Mouse (Mus musculus) fibroblast of lung, adult 2 months (primary cell): Measurements from ENCODE around the gene Gm16253.

Experiments
- DNase-seq: peaks from one replicate; pipeline ENCODE4 v3.0.0-alpha.2; 2011; ENCODE audit warnings: low read depth

Gene Gm16253

GRCm38 (mm10) chr3:96573611-96574511 is 2.9 kb upstream of the Gm16253 start:
- DNase-seq = no peak

GRCm38 (mm10) chr3:96575272-96575984 is 1.4 kb upstream of the Gm16253 start:
- no peak for DNase-seq

- peak; percentile 82 for DNase-seq
Observed at GRCm38 (mm10) chr3:96576005-96576658, 652 bp upstream of the Gm16253 start.

GRCm38 (mm10) chr3:96577566-96577965 is 782 bp downstream of the Gm16253 start:
- no peak for DNase-seq

GRCm38 (mm10) chr3:96578561-96579238 is 1.9 kb downstream of the Gm16253 start:
- DNase-seq = no peak

- DNase-seq = no peak
Observed at GRCm38 (mm10) chr3:96579239-96579750, 2.5 kb downstream of the Gm16253 start.

GRCm38 (mm10) chr3:96579885-96580454 is 3.2 kb downstream of the Gm16253 start:
- peak; percentile 85 for DNase-seq

- no peak for DNase-seq
Observed at GRCm38 (mm10) chr3:96581141-96581540, 4.4 kb downstream of the Gm16253 start.

- DNase-seq = no peak
Observed at GRCm38 (mm10) chr3:96581771-96582515, 5.2 kb downstream of the Gm16253 start.

- no peak for DNase-seq
Observed at GRCm38 (mm10) chr3:96583386-96583785, 6.6 kb downstream of the Gm16253 start.

GRCm38 (mm10) chr3:96590657-96591056 is 13.9 kb downstream of the Gm16253 start:
- DNase-seq = no peak

- DNase-seq = no peak
Observed at GRCm38 (mm10) chr3:96593374-96593773, 16.6 kb downstream of the Gm16253 start.

GRCm38 (mm10) chr3:96593790-96594560 is 17.2 kb downstream of the Gm16253 start, which contains the start of gene Polr3gl:
TSS of gene Polr3gl (minus strand) at chr3:96594181.
- DNase-seq = peak; percentile 90

GRCm38 (mm10) chr3:96594851-96595250 is 18.1 kb downstream of the Gm16253 start:
- DNase-seq = no peak

- DNase-seq = no peak
Observed at GRCm38 (mm10) chr3:96595661-96596060, 18.9 kb downstream of the Gm16253 start.

GRCm38 (mm10) chr3:96596228-96596707 is 19.5 kb downstream of the Gm16253 start, which contains the start of gene Ankrd34a:
TSS of gene Ankrd34a (plus strand) at chr3:96596636.
- no peak for DNase-seq

GRCm38 (mm10) chr3:96596855-96597254 is 20.1 kb downstream of the Gm16253 start:
- no peak for DNase-seq

- DNase-seq = no peak
Observed at GRCm38 (mm10) chr3:96597435-96597891, 20.7 kb downstream of the Gm16253 start.
